Mouse (Mus musculus): ENCODE measurements around the gene Tmem200c. TPM values are rescaled to one million over a fixed set of nuclear protein-coding genes. Genes with fewer than 3 reads are reported as not detected.

Tmem200c gene
- polyA plus RNA-seq, 1 experiment: 3.3 TPM

DNA sequence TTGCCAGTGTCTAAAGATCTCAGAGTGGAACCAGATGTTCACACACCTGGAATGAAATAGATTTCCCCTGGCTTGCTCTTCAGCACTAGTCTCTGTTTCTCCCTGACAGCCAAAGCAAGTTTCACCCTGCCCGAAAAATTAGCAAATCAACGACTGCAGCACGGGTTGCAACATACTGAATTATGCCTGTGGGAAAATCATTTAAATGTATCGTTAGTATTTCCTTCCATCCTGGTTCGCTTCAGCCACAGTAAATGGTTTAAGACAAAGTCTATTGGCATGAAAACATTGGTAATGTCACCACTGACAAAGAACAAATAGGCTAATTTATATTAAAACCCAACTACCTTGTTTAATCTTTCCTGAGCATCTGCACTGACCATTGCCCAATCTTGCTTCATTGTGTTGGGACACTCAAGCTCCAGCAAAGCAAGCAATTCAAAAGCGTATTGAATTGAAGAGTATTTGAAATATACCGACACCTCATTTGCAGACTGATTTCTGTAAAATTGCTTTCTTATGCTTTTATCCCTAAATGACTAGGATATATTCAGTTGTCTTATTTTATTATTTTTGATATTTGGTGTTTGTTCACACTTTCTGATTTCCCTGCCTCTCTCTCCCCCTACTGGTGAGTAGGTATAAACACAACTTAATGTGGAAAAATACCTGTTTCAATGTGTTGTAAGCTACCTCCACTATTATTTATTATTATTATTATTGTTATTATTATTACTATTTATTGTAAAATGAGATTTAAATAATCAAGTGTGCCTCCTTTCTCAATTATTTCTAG lies 25.9 kb downstream of the Tmem200c start:
- H3ac ChIP-seq (ENCODE audit: control insufficient read depth, insufficient read length, low read depth): no peak overlapping the region
- no peaks in the 10 kb centered on the region for H3K27me3 ChIP-seq (ENCODE audit: control insufficient read depth, insufficient read depth, insufficient read length)
- no peaks in the 10 kb centered on the region for H3K79me2 ChIP-seq (ENCODE audit: control insufficient read depth, insufficient read depth)
- no peak overlapping the region for H3K4me3 ChIP-seq (ENCODE audit: insufficient read depth, poor library complexity, severe bottlenecking)
- H3K36me3 ChIP-seq (ENCODE audit: control insufficient read depth, insufficient read depth): no peaks in the 10 kb centered on the region
- H3K79me3 ChIP-seq (ENCODE audit: low read depth): no peaks in the 10 kb centered on the region
- TF ChIP-seq MYOD1 (IDR thresholded peaks at IDR 0.05; ENCODE audit: control insufficient read depth, insufficient read length, low read depth): no peak
- TF ChIP-seq MYOG (IDR thresholded peaks at IDR 0.05; ENCODE audit: control insufficient read depth, extremely low read depth, insufficient read length): no peak
- no peak for TF ChIP-seq FOSL1 (IDR thresholded peaks at IDR 0.05; ENCODE audit: insufficient read depth, low read length, poor library complexity, severe bottlenecking)
- TF ChIP-seq CEBPB (IDR thresholded peaks at IDR 0.05; ENCODE audit: low read depth): no peak
- no peak for TF ChIP-seq MAX (IDR thresholded peaks at IDR 0.05)

DNA sequence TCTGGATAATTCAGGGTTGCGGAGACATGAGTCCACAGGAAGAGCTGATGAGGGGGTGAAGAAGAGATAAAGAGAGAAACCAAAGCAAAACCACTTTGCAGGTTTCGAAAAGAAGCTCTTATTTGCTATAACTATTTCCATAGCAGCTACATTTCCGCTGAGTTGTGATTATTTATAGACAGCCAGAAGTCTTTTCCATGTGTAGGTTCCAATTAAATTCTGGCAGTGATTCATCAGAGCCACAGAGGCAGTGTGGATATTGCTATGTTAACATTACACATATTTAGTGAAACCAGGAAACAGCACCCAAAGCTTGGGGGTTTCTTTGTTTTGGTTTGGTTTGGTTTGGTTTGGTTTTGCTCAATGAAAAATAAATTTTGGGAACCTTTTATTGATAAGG lies 37.8 kb downstream of the Tmem200c start:
- H3ac ChIP-seq (ENCODE audit: control insufficient read depth, insufficient read length, low read depth): no peak overlapping the region
- H3K79me3 ChIP-seq (ENCODE audit: low read depth): no peaks in the 10 kb centered on the region
- no peaks in the 10 kb centered on the region for H3K27me3 ChIP-seq (ENCODE audit: control insufficient read depth, insufficient read depth, insufficient read length)
- no peak overlapping the region for H3K4me3 ChIP-seq (ENCODE audit: insufficient read depth, poor library complexity, severe bottlenecking)
- no peaks in the 10 kb centered on the region for H3K36me3 ChIP-seq (ENCODE audit: control insufficient read depth, insufficient read depth)
- TF ChIP-seq USF1 (IDR thresholded peaks at IDR 0.05; ENCODE audit: low read depth) (no peak), FOSL1 (IDR thresholded peaks at IDR 0.05; ENCODE audit: insufficient read depth, low read length, poor library complexity, severe bottlenecking) (no peak)
- H3K79me2 ChIP-seq (ENCODE audit: control insufficient read depth, insufficient read depth): no peaks in the 10 kb centered on the region

DNA sequence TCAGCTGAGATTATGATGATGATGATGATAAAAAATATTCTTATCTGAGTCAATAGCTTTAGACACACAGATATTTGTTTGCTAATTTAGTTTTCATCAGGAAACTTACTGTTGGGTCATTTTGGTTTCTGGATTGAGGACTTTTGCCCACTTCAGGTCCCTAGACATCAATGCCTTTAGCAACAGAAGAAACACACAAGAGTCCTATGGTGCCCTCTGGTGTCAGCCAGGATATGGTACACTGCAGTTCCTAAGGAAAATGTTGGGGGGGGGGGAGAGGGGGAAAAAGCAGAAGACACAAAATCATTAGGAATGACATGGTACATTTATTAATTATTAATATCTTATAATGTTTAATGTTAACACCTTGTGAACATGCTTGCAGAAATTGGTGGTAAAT lies 42.0 kb downstream of the Tmem200c start:
- TF ChIP-seq CTCF (IDR thresholded peaks at IDR 0.05; ENCODE audit: control insufficient read depth, insufficient read depth, insufficient read length): no peak
- TF ChIP-seq CEBPB (IDR thresholded peaks at IDR 0.05; ENCODE audit: low read depth): no peak
- TF ChIP-seq FOSL1 (IDR thresholded peaks at IDR 0.05; ENCODE audit: insufficient read depth, low read length, poor library complexity, severe bottlenecking): no peak
- TF ChIP-seq MYOG (IDR thresholded peaks at IDR 0.05; ENCODE audit: control insufficient read depth, extremely low read depth, insufficient read length): no peak
- no peak for TF ChIP-seq USF1 (IDR thresholded peaks at IDR 0.05; ENCODE audit: low read depth)
- H3K4me3 ChIP-seq (ENCODE audit: insufficient read depth, poor library complexity, severe bottlenecking): no peak overlapping the region

DNA sequence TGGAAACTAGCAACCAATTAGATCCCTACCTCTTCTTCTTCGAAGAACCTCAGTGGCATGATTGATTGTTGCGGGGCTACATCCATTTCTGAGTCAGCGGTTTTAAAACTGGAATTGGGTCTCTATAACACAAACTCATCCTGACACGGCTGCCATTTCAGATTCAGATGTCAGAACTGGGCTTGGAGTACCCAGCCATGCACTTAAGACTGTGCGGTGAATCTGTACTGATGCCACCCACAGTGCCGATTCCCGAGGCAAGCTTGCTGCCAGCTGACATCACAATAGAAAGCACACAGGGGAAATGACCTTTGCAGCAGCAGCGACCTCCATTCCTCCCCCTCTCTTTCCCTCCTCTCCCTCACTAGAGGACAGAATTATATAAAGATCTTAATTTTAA lies 47.6 kb downstream of the Tmem200c start:
- no peaks in the 10 kb centered on the region for H3K36me3 ChIP-seq (ENCODE audit: control insufficient read depth, insufficient read depth)
- TF ChIP-seq CTCF (IDR thresholded peaks at IDR 0.05; ENCODE audit: control insufficient read depth, insufficient read depth, insufficient read length) (no peak), MYOG (IDR thresholded peaks at IDR 0.05; ENCODE audit: control insufficient read depth, extremely low read depth, insufficient read length) (no peak), CEBPB (IDR thresholded peaks at IDR 0.05; ENCODE audit: low read depth) (no peak), MAX (IDR thresholded peaks at IDR 0.05) (no peak), USF1 (IDR thresholded peaks at IDR 0.05; ENCODE audit: low read depth) (no peak), FOSL1 (IDR thresholded peaks at IDR 0.05; ENCODE audit: insufficient read depth, low read length, poor library complexity, severe bottlenecking) (no peak), MYOD1 (IDR thresholded peaks at IDR 0.05; ENCODE audit: control insufficient read depth, insufficient read length, low read depth) (no peak)
- no peak overlapping the region for H3ac ChIP-seq (ENCODE audit: control insufficient read depth, insufficient read length, low read depth)
- peaks cover 5% of the 10 kb centered on the region for H3K27me3 ChIP-seq (ENCODE audit: control insufficient read depth, insufficient read depth, insufficient read length)
- H3K4me3 ChIP-seq (ENCODE audit: insufficient read depth, poor library complexity, severe bottlenecking): no peak overlapping the region
- H3K79me2 ChIP-seq (ENCODE audit: control insufficient read depth, insufficient read depth): no peaks in the 10 kb centered on the region
- no peaks in the 10 kb centered on the region for H3K79me3 ChIP-seq (ENCODE audit: low read depth)

More for the DNA sequence above, 42.0 kb downstream of the Tmem200c start:
- Histone ChIP-seq H3K27me3 (ENCODE audit: control insufficient read depth, insufficient read depth, insufficient read length) (no peaks in the 10 kb centered on the region), H3K79me2 (ENCODE audit: control insufficient read depth, insufficient read depth) (no peaks in the 10 kb centered on the region), H3ac (ENCODE audit: control insufficient read depth, insufficient read length, low read depth) (no peak overlapping the region), H3K79me3 (ENCODE audit: low read depth) (no peaks in the 10 kb centered on the region), H3K36me3 (ENCODE audit: control insufficient read depth, insufficient read depth) (no peaks in the 10 kb centered on the region)

DNA sequence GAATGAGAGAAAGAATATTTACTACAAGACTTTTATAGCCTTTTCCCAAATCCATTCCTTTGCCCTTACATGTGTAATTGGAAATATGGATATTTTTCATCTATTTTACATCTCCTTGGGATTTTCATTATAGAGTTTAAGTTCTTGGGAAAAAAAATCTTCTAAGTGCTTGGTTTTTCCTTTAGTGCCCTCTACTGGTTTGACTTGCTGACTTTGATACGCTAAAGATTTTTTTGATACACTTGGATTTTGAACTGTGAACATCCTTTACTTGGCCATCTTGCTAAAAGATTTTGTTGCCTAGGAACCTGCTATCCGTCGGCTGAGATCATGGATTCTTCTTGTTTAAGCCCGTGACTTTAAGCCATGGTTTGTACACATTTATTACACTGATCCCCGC lies 48.8 kb downstream of the Tmem200c start:
- Histone ChIP-seq H3K27me3 (ENCODE audit: control insufficient read depth, insufficient read depth, insufficient read length) (peaks cover 5% of the 10 kb centered on the region), H3K36me3 (ENCODE audit: control insufficient read depth, insufficient read depth) (no peaks in the 10 kb centered on the region), H3K79me3 (ENCODE audit: low read depth) (no peaks in the 10 kb centered on the region), H3ac (ENCODE audit: control insufficient read depth, insufficient read length, low read depth) (no peak overlapping the region), H3K4me3 (ENCODE audit: insufficient read depth, poor library complexity, severe bottlenecking) (no peak overlapping the region), H3K79me2 (ENCODE audit: control insufficient read depth, insufficient read depth) (no peaks in the 10 kb centered on the region)
- TF ChIP-seq MYOG (IDR thresholded peaks at IDR 0.05; ENCODE audit: control insufficient read depth, extremely low read depth, insufficient read length) (no peak), CEBPB (IDR thresholded peaks at IDR 0.05; ENCODE audit: low read depth) (no peak), MAX (IDR thresholded peaks at IDR 0.05) (no peak), USF1 (IDR thresholded peaks at IDR 0.05; ENCODE audit: low read depth) (no peak), MYOD1 (IDR thresholded peaks at IDR 0.05; ENCODE audit: control insufficient read depth, insufficient read length, low read depth) (no peak)

DNA sequence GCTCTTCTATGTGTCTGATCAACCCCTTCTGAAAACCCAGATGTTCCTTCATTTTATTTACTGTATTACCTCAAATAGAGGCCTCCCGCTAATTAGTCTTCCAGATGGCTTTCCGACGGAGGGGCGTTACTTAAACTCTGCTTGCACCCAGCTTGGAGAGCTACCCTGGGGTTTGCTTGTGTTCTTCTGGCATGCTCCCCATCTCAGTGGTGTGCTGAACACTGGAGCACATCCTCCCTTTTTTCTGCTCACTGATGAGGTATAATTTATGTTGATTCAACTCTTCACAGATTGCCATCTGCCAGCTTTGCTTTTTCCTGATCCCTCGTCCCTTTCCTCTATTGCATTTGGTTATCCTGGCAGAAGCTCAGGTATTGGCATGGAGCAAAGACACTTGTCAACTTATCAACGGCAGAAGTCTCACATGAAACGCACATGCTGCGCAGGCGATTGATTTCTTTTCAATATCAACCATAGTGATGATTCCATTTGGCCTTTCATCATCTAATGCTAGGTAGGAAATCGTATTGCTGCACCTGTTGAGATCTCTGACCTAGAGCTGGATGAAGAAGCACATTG lies 49.6 kb downstream of the Tmem200c start:
- Histone ChIP-seq H3ac (ENCODE audit: control insufficient read depth, insufficient read length, low read depth) (no peak overlapping the region), H3K36me3 (ENCODE audit: control insufficient read depth, insufficient read depth) (no peaks in the 10 kb centered on the region), H3K79me2 (ENCODE audit: control insufficient read depth, insufficient read depth) (no peaks in the 10 kb centered on the region), H3K79me3 (ENCODE audit: low read depth) (no peaks in the 10 kb centered on the region), H3K4me3 (ENCODE audit: insufficient read depth, poor library complexity, severe bottlenecking) (no peak overlapping the region), H3K27me3 (ENCODE audit: control insufficient read depth, insufficient read depth, insufficient read length) (peaks cover 5% of the 10 kb centered on the region)
- TF ChIP-seq MYOD1 (IDR thresholded peaks at IDR 0.05; ENCODE audit: control insufficient read depth, insufficient read length, low read depth): no peak

Measured in C2C12 (cell line).